Mouse (Mus musculus) midbrain, embryonic 11.5 days (tissue): ENCODE data around the gene Plcb2. TPM values are rescaled to one million over a fixed set of nuclear protein-coding genes. Genes with fewer than 3 reads are reported as not detected.

Source experiments
- ATAC-seq: fragments of 200-750 bp; cut with Nextera tagmentation; 2 replicates; pipeline ENCODE4 v1.8.0; 2017; ENCODE audit warnings: moderate TSS enrichment, moderate library complexity; ENCODE audit not compliant: low FRiP score
- DNase-seq: peaks from one replicate; pipeline ENCODE4 v3.0.0; 2015; ENCODE audit warnings: low spot score; ENCODE audit errors: missing footprints
- H3K27ac ChIP-seq: fragments of 300-500 bp; sonication (generic); 2 replicates; pipeline ENCODE4 v1.5.1; 2014; ENCODE audit warnings: low read depth, low read length
- H3K27me3 ChIP-seq: fragments of 300-500 bp; sonication (generic); 2 replicates; pipeline ENCODE4 v1.6.1; 2014; ENCODE audit warnings: mild to moderate bottlenecking, low read length, moderate library complexity, mixed read lengths; ENCODE audit not compliant: control insufficient read depth, insufficient read depth
- H3K36me3 ChIP-seq: fragments of 300-500 bp; sonication (generic); 2 replicates; pipeline ENCODE4 v1.6.1; 2014; ENCODE audit warnings: mild to moderate bottlenecking, low read length, moderate library complexity, mixed read lengths; ENCODE audit not compliant: control insufficient read depth, insufficient read depth
- H3K4me1 ChIP-seq: fragments of 300-500 bp; sonication (generic); 2 replicates; pipeline ENCODE4 v1.6.1; 2014; ENCODE audit warnings: low read length; ENCODE audit not compliant: control insufficient read depth, insufficient read depth
- H3K4me2 ChIP-seq: fragments of 300-500 bp; sonication (generic); 2 replicates; pipeline ENCODE4 v1.6.1; 2014; ENCODE audit warnings: mild to moderate bottlenecking, moderate library complexity
- H3K4me3 ChIP-seq: fragments of 300-500 bp; sonication (generic); 2 replicates; pipeline ENCODE4 v1.5.1; 2014; ENCODE audit warnings: low read depth, low read length
- H3K9ac ChIP-seq: fragments of 300-500 bp; sonication (generic); 2 replicates; pipeline ENCODE4 v1.6.1; 2014; ENCODE audit warnings: low read length
- H3K9me3 ChIP-seq: fragments of 300-500 bp; sonication (generic); 2 replicates; pipeline ENCODE4 v1.6.1; 2016; ENCODE audit warnings: low read length; ENCODE audit not compliant: control insufficient read depth
- WGBS: fragments of 180-500 bp; shearing (Covaris S2); extraction: QIAGEN DNeasy Blood & Tissue Kit; methylation state at CpG from one replicate; pipeline ENCODE4 v1.1.7; 2014; 5-methylcytosine and 5-hydroxymethylcytosine counted together
- polyA plus RNA-seq: library from polyadenylated mRNA; unstranded; fragments of >200 nt; fragmentation: Nextera tagmentation; extraction: Ambion mirVana; gene quantifications from 2 replicates; pipeline ENCODE4 v1.2.1, GENCODE M21; 2014

Plcb2 gene
- polyA plus RNA-seq, 1 experiment from 2014 or later = 0.20 TPM

DNA sequence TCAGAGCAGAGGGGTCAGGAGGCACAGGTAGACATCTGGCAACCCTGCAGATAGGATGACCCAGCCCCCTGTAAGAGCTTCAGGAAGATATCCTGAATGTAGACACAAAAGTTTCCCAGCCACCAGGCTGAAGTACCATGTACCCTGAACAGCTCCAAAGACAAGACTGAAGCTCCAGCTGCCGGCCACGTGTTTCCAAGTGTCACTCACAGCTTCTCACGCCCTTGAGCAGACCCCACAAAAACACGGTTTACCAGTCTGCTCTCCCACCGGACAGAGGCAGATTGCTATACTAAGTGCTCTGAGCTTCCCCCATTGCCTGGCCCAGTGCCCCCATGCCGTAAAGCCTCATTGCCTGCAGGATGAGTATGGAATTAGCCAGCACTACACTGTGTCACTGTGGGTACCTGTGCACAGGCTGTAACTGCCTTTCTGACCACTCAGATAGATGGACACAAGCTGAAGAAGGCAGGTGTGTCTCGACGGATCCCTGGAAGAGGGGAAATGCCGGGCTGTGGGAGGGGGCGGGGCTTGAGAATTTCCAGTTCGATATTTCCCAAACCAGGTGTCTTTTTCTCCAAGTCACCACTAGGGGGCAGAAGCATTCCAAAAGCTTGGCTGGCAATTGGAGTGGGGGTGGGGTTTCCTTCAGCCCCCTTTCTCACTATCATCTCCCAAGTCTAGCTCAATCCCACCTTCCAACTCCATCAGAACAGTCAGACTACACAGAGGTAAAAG lies 36.0 kb upstream of the Plcb2 start:
- H3K27me3 ChIP-seq = peaks cover 5% of the 10 kb centered on the region; the same call in 1 of the 2 replicates

GRCm38 (mm10) chr2:118763469-118763868 lies 35.2 kb upstream of the Plcb2 start:
- DNase-seq (no peak), ATAC-seq (no peak)
- Histone ChIP-seq H3K4me1 (peaks cover 25% of the 10 kb centered on the region), H3K4me2 (no peak overlapping the region), H3K36me3 (no peaks in the 10 kb centered on the region), H3K4me3 (no peak overlapping the region), H3K27ac (no peak overlapping the region), H3K9me3 (no peaks in the 10 kb centered on the region), H3K27me3 (peaks cover 5% of the 10 kb centered on the region; the same call in 1 of the 2 replicates), H3K9ac (no peak overlapping the region)
- WGBS = 69% methylated on average over 7 of the region's 7 CpGs

More for the DNA sequence above, 36.0 kb upstream of the Plcb2 start:
- ATAC-seq (no peak), DNase-seq (peak; percentile 90)
- Histone ChIP-seq H3K27ac (no peak overlapping the region), H3K9me3 (no peaks in the 10 kb centered on the region), H3K4me2 (no peak overlapping the region), H3K36me3 (no peaks in the 10 kb centered on the region), H3K4me3 (no peak overlapping the region), H3K4me1 (peaks cover 25% of the 10 kb centered on the region), H3K9ac (no peak overlapping the region)
- 29% methylated on average over 11 of the region's 11 CpGs for WGBS

- no peak for DNase-seq
- peaks cover 25% of the 10 kb centered on the region for H3K4me1 ChIP-seq
- H3K4me2 ChIP-seq = peak overlapping the region; percentile 44
- no peaks in the 10 kb centered on the region for H3K9me3 ChIP-seq
- peaks cover 5% of the 10 kb centered on the region; the same call in 1 of the 2 replicates for H3K27me3 ChIP-seq
- H3K27ac ChIP-seq = peak overlapping the region; percentile 89
- peak overlapping the region; percentile 19; the same call in 1 of the 2 replicates for H3K4me3 ChIP-seq
- no peaks in the 10 kb centered on the region for H3K36me3 ChIP-seq
- no peak for ATAC-seq
- H3K9ac ChIP-seq = peak overlapping the region; percentile 66
- 14% methylated on average over 10 of the region's 10 CpGs for WGBS
Observed at GRCm38 (mm10) chr2:118762784-118763148, 34.5 kb upstream of the Plcb2 start.

DNA sequence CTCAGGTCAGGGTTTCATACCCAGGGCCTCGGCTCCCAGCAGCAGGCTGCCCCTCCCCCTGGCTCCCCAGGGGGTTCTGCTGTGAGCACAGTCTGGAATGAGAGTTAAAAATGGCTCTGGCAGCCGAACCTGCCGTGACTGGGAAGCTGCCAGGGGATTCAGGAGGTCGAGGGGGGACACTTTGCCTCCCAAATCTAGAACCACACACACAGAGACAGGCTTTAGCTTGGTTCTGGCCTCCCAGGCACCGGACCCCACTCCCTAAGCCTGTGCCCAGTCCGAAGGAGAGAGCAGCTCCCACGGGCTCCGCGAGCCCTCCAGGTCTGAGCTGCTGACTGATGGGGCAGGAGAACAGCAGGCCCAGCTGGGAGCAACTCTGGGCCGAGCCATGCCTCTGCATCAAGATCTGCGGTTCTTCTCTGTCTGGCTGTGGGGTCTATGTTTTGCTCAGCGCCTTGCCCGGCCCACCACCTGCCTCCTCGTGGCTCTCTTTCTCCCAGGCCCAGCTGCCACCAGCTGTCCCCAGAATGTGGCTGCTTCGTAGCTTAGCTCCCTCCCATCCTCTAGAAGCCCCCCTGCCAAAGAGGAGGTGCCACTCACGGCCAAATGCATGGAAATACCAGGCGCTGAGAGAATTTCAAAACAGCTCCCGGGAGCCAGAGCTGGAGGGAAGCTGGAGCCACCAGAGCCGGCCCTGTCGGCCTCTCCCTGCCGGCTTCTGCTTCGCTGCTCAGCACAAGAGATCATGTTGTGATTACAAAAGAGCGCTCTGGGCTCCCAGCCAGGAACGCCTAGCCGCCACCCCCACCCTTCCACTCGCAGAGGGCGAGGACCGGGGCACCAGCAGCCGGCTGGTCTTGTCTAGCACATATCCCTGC lies 33.9 kb upstream of the Plcb2 start, which contains the start of gene Ccdc9b:
Ccdc9b (minus strand) TSS at position 756 of the 878 bp plus-strand sequence.
- ATAC-seq = peak; percentile 79
- peak within 1 kb of the TSS; percentile 19 for H3K4me3 ChIP-seq
- WGBS = 7% methylated on average over 29 of the region's 29 CpGs
- H3K27me3 ChIP-seq = peaks cover 5% of the 10 kb centered on the region; the same call in 1 of the 2 replicates
- peaks cover 25% of the 10 kb centered on the region for H3K4me1 ChIP-seq
- H3K9ac ChIP-seq = peak within 1 kb of the TSS; percentile 66
- no peaks in the 10 kb centered on the region for H3K36me3 ChIP-seq
- no peaks in the 10 kb centered on the region for H3K9me3 ChIP-seq
- peak within 1 kb of the TSS; percentile 89 for H3K27ac ChIP-seq
- peak; percentile 97 for DNase-seq
- peak within 1 kb of the TSS; percentile 44 for H3K4me2 ChIP-seq

GRCm38 (mm10) chr2:118761358-118761757 lies 33.1 kb upstream of the Plcb2 start:
- Histone ChIP-seq H3K36me3 (no peaks in the 10 kb centered on the region), H3K4me1 (peaks cover 25% of the 10 kb centered on the region), H3K27ac (no peak overlapping the region), H3K27me3 (peaks cover 5% of the 10 kb centered on the region; the same call in 1 of the 2 replicates), H3K9ac (no peak overlapping the region; the same call in 1 of the 2 replicates), H3K4me3 (no peak overlapping the region), H3K4me2 (no peak overlapping the region; the same call in 1 of the 2 replicates), H3K9me3 (no peaks in the 10 kb centered on the region)
- DNase-seq (no peak), ATAC-seq (no peak)
- WGBS = 88% methylated on average over 12 of the region's 12 CpGs

GRCm38 (mm10) chr2:118760311-118761025 lies 32.2 kb upstream of the Plcb2 start:
- Histone ChIP-seq H3K27me3 (peaks cover 5% of the 10 kb centered on the region; the same call in 1 of the 2 replicates), H3K4me2 (no peak overlapping the region), H3K9ac (no peak overlapping the region), H3K9me3 (no peaks in the 10 kb centered on the region), H3K4me1 (peaks cover 25% of the 10 kb centered on the region), H3K4me3 (no peak overlapping the region), H3K36me3 (no peaks in the 10 kb centered on the region), H3K27ac (no peak overlapping the region)
- no peak for DNase-seq
- no peak for ATAC-seq
- WGBS = 85% methylated on average over 11 of the region's 11 CpGs

DNA sequence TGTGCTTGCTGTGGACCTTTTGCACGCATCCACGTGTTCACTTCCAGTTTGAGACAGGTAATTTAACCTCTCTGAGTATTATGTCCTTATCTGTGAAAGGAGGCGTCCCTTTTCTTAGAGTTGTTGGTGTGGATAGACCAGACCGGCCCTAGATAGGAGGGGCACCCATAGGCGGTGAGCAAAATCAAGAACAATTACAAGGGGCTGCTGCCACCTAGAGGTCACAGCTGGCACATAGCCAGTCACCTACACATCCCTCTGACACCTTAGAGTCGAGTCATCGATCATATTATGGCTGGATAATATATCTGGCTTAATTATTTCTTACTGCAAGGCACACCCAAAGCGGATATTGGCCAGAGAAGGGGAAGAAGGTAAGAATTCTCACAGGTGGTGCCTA lies 31.6 kb upstream of the Plcb2 start:
- Histone ChIP-seq H3K4me3 (no peak overlapping the region), H3K9me3 (no peaks in the 10 kb centered on the region), H3K9ac (no peak overlapping the region), H3K27me3 (peaks cover 5% of the 10 kb centered on the region; the same call in 1 of the 2 replicates), H3K4me2 (no peak overlapping the region), H3K4me1 (peaks cover 25% of the 10 kb centered on the region), H3K27ac (no peak overlapping the region), H3K36me3 (no peaks in the 10 kb centered on the region)
- 8% methylated on average over 8 of the region's 8 CpGs for WGBS
- peak; percentile 96 for DNase-seq
- peak; percentile 40; the same call in 1 of the 2 replicates for ATAC-seq

DNA sequence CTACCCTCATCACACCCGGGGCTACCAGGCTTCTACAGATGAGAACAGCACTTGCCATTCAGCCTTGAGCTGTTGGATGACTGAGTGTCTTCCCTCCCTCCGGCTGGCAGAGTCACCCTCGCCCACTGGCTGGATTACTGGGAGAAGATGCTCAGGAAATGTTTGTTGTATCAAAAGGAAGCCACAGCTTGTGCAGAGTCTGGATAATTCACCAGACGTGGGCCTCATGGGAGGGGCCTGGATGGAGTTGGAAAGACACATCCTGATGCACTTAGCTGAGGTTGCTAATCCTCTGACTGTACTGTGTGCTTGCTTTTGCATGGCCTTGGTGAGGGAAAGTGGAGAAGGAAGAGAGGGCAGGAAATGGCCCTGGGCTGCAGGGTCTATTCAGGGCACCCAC lies 27.9 kb upstream of the Plcb2 start:
- Histone ChIP-seq H3K9ac (no peak overlapping the region), H3K27ac (no peak overlapping the region), H3K9me3 (no peaks in the 10 kb centered on the region), H3K4me2 (no peak overlapping the region), H3K4me3 (no peak overlapping the region), H3K36me3 (no peaks in the 10 kb centered on the region), H3K4me1 (0 out of 2 replicates have a peak, but pooled peaks cover 2% of the 10 kb centered on the region), H3K27me3 (no peaks in the 10 kb centered on the region; the same call in 1 of the 2 replicates)
- ATAC-seq = no peak
- WGBS = 91% methylated on average over 4 of the region's 4 CpGs
- peak; percentile 45 for DNase-seq
